8 mouse cellular contexts compared by ENCODE assay signal in the genomic region with DNA sequence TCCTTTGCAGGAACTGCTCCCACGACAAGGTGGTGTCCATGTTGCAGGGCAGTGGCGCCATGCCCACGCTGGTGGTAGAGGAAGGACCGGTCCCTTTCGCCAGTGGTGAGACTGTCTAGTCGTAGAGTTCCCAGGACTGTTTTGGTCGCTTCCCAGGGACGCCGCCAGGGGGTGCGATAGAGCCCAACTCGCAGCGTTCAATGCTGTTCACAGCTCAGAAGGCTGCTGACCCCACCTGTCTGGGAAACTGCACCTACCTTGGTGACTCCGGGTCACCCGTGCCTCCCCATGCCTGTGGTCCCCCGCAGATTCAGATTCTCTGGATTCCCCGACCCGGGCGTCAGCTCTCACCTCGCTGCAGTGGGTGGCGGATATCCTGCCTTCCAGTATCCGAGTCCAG. TPM values are rescaled to one million over a fixed set of nuclear protein-coding genes. Genes with fewer than 3 reads are reported as not detected.
DNase-seq lines count a peak whose midpoint lies in the region; ATAC-seq lines count a peak whose summit lies in the region.

No protein-coding gene starts in this region.

- H3K4me3 ChIP-seq in liver, embryonic 12.5 days: 0 out of 2 replicates have a peak overlapping the region, but pooled peaks have one; percentile 12

- H3K4me2 ChIP-seq in liver, embryonic 12.5 days: peak overlapping the region; percentile 46

- H3K36me3 ChIP-seq in liver, embryonic 12.5 days: no peaks in the 10 kb centered on the region

- H3K9me3 ChIP-seq in liver, embryonic 12.5 days (replicated peaks): peaks cover 4% of the 10 kb centered on the region; the same call in 1 of the 2 replicates

- WGBS in liver, embryonic 12.5 days (ENCODE audit: insufficient replicate concordance): 8% methylated on average over 21 of the region's 21 CpGs

- peak; percentile 61 to 86 for DNase-seq in urinary bladder, adult 18-20 months (ENCODE audit: low spot score in 2 of 2)
- DNase-seq in urinary bladder, postnatal 10 days (ENCODE audit: low spot score): no peak
- peak; percentile 65 for DNase-seq in embryo, embryonic 11 days
- peak; percentile 37 to 69 for DNase-seq in kidney, adult 8-10 months
- DNase-seq in naive thymus-derived CD4-positive, alpha-beta T cell, adult 2 months (ENCODE audit: low read depth): peak; percentile 40
- DNase-seq in testis, postnatal 10 days (ENCODE audit: low spot score): peak; percentile 90

- ATAC-seq in granulocyte monocyte progenitor cell, adult 5-6 weeks (replicated peaks; ENCODE audit: poor library complexity, severe bottlenecking): peak; percentile 87
- ATAC-seq in liver, embryonic 12.5 days: 0 out of 2 replicates have a peak, but pooled peaks have one; percentile 24

- no peak overlapping the region for H3K9ac ChIP-seq in liver, embryonic 12.5 days

- no peak overlapping the region for H3K27ac ChIP-seq in liver, embryonic 12.5 days

- peaks cover 64% of the 10 kb centered on the region for H3K27me3 ChIP-seq in liver, embryonic 12.5 days (replicated peaks)

- no peaks in the 10 kb centered on the region for H3K4me1 ChIP-seq in liver, embryonic 12.5 days

RNA-seq across cellular contexts. Expression of gene Grid2ip, which starts 18.1 kb away (rescaled TPM):
- not detected in 2 replicates for total RNA-seq in granulocyte monocyte progenitor cell, adult 5-6 weeks (2014; fragmentation: Nextera tagmentation)
- total RNA-seq in granulocyte monocyte progenitor cell, adult 5-6 weeks (2017): not detected in 2 replicates
- 0.04 TPM in 1 of 2 replicates, not detected in the other for polyA plus RNA-seq in liver, embryonic 12.5 days (2016; fragmentation: Nextera tagmentation; extraction: Ambion mirVana)

RNA-seq across cellular contexts. Expression of gene Kdelr2, which starts 28.4 kb away (rescaled TPM):
- 82.9 and 104 TPM in 2 replicates for total RNA-seq in granulocyte monocyte progenitor cell, adult 5-6 weeks (2014; fragmentation: Nextera tagmentation)
- total RNA-seq in granulocyte monocyte progenitor cell, adult 5-6 weeks (2017): 161 and 171 TPM in 2 replicates
- 171 and 174 TPM in 2 replicates for polyA plus RNA-seq in liver, embryonic 12.5 days (2016; fragmentation: Nextera tagmentation; extraction: Ambion mirVana)

RNA-seq across cellular contexts. Expression of gene Zdhhc4, which starts 46.2 kb away (rescaled TPM):
- 57.9 and 81.0 TPM in 2 replicates for total RNA-seq in granulocyte monocyte progenitor cell, adult 5-6 weeks (2014; fragmentation: Nextera tagmentation)
- 38.5 and 49.2 TPM in 2 replicates for total RNA-seq in granulocyte monocyte progenitor cell, adult 5-6 weeks (2017)
- polyA plus RNA-seq in liver, embryonic 12.5 days (2016; fragmentation: Nextera tagmentation; extraction: Ambion mirVana): 41.9 and 42.9 TPM in 2 replicates
